ENCODE assay signal across 21 mouse cellular contexts in genomic region chr14:119450471-119450870, GRCm38 (mm10).
A peak's percentile ranks its signal among the peaks of the same experiment; 100 is the strongest.
DNase-seq lines count a peak whose midpoint lies in the region; ATAC-seq and TF ChIP-seq lines count a peak whose summit lies in the region.
"Had no signal": no experiment of that assay in that cellular context is flagged by ENCODE, and none has a peak within 500 bp of the region (broad histone marks: within the 10 kb centered on the region; RNA-seq: fewer than 3 reads in every experiment).

No protein-coding gene starts in this region.

- WGBS in lung, embryonic 14.5 days: 26% methylated on average over 4 of the region's 4 CpGs

- TF ChIP-seq CTCF in lung, embryonic 14.5 days (IDR thresholded peaks at IDR 0.05; ENCODE audit: low read depth): peak; percentile 21; the same call in 1 of the 2 replicates
- no peak for TF ChIP-seq CTCF in MEL (IDR thresholded peaks at IDR 0.05 in 2 of 3, conservative IDR thresholded peaks at IDR 0.05 in 1 of 3; ENCODE audit: control insufficient read depth in 1 of 3, insufficient read depth in 1 of 3, low read depth in 2 of 3, low read length in 3 of 3, poor library complexity in 1 of 3, severe bottlenecking in 1 of 3)

- DNase-seq in lung, embryonic 14.5 days: peak; percentile 38
- DNase-seq in lung, postnatal 10 days: no peak
- DNase-seq in MEL (ENCODE audit: low read depth, low spot score): no peak
- DNase-seq in embryo, embryonic 10 days (ENCODE audit: low spot score): peak; percentile 17
- DNase-seq in mesoderm, embryonic 11.5 days (ENCODE audit: low read depth, low spot score): peak; percentile 13
- no peak for DNase-seq in adrenal gland, adult 18-20 months (ENCODE audit: low spot score in 2 of 2)
- DNase-seq in urinary bladder, postnatal 4 days (ENCODE audit: low spot score in 2 of 2): no peak
- DNase-seq in adipocyte (ENCODE audit: low spot score): no peak
- DNase-seq: cerebellum, adult 2 months; gastrocnemius, postnatal 25 days; heart, postnatal 4 days; kidney, adult 9 months; liver, embryonic 13.5 days; right cerebral cortex, postnatal 14 days; spleen, adult 18-20 months; thymus, postnatal 4 days had no signal

- H3K9ac ChIP-seq in lung, embryonic 14.5 days: no peak overlapping the region
- no peak overlapping the region for H3K9ac ChIP-seq in MEL (ENCODE audit: control insufficient read depth, low read depth, low read length, poor library complexity, severe bottlenecking)
- H3K9ac ChIP-seq: forebrain, embryonic 15.5 days; heart, embryonic 15.5 days; limb, embryonic 12.5 days; liver, embryonic 13.5 days; lung, embryonic 15.5 days had no signal

- no peaks in the 10 kb centered on the region for H3K4me1 ChIP-seq in lung, embryonic 14.5 days (ENCODE audit: insufficient read depth)
- no peaks in the 10 kb centered on the region for H3K4me1 ChIP-seq in MEL (ENCODE audit: control insufficient read depth in 1 of 2, insufficient read depth in 2 of 2, low read length in 2 of 2)
- H3K4me1 ChIP-seq: heart, embryonic 15.5 days; limb, embryonic 12.5 days; liver, embryonic 13.5 days; lung, embryonic 15.5 days had no signal

- no peak for TF ChIP-seq POLR2A in MEL (IDR thresholded peaks at IDR 0.05; ENCODE audit: control insufficient read depth in 1 of 2, insufficient read depth in 1 of 2, low read depth in 1 of 2, low read length in 2 of 2, poor library complexity in 1 of 2)

- ATAC-seq in lung, embryonic 14.5 days (ENCODE audit: insufficient read depth): no peak
- ATAC-seq: forebrain, embryonic 15.5 days; Patski had no signal

- H3K9me3 ChIP-seq in lung, embryonic 14.5 days (ENCODE audit: low read depth, low read length): no peaks in the 10 kb centered on the region
- no peaks in the 10 kb centered on the region for H3K9me3 ChIP-seq in MEL (replicated peaks; ENCODE audit: insufficient read depth, low read length)
- H3K9me3 ChIP-seq: forebrain, embryonic 15.5 days; heart, embryonic 15.5 days; limb, embryonic 12.5 days; liver, embryonic 13.5 days; lung, embryonic 15.5 days had no signal

- no peaks in the 10 kb centered on the region for H3K27me3 ChIP-seq in lung, embryonic 14.5 days (ENCODE audit: insufficient read depth, low read length)
- no peaks in the 10 kb centered on the region for H3K27me3 ChIP-seq in MEL (ENCODE audit: control insufficient read depth in 1 of 2, insufficient read depth in 2 of 2, low read length in 2 of 2)
- H3K27me3 ChIP-seq: forebrain, embryonic 15.5 days; heart, embryonic 15.5 days; limb, embryonic 12.5 days; liver, embryonic 13.5 days; lung, embryonic 15.5 days had no signal

- H3K4me3 ChIP-seq in lung, embryonic 14.5 days (ENCODE audit: low read depth, low read length): no peak overlapping the region
- H3K4me3 ChIP-seq in MEL (ENCODE audit: control insufficient read depth in 1 of 2, insufficient read depth in 1 of 2, low read depth in 2 of 2, low read length in 2 of 2): no peak overlapping the region
- H3K4me3 ChIP-seq: forebrain, embryonic 15.5 days; heart, embryonic 15.5 days; limb, embryonic 12.5 days; liver, embryonic 13.5 days; lung, embryonic 15.5 days had no signal

- H3K79me2 ChIP-seq in MEL (ENCODE audit: control insufficient read depth, insufficient read depth, low read length, poor library complexity): no peaks in the 10 kb centered on the region

- no peaks in the 10 kb centered on the region for H3K36me3 ChIP-seq in lung, embryonic 14.5 days (ENCODE audit: insufficient read depth)
- no peaks in the 10 kb centered on the region for H3K36me3 ChIP-seq in MEL (ENCODE audit: control insufficient read depth in 1 of 2, insufficient read depth in 2 of 2, low read length in 2 of 2)
- H3K36me3 ChIP-seq: forebrain, embryonic 15.5 days; heart, embryonic 15.5 days; limb, embryonic 12.5 days; liver, embryonic 13.5 days; lung, embryonic 15.5 days had no signal

- no peak overlapping the region for H3K4me2 ChIP-seq in lung, embryonic 14.5 days
- H3K4me2 ChIP-seq: forebrain, embryonic 15.5 days; heart, embryonic 15.5 days; limb, embryonic 12.5 days; liver, embryonic 13.5 days; lung, embryonic 15.5 days had no signal

- no peak overlapping the region for H3K27ac ChIP-seq in lung, embryonic 14.5 days (ENCODE audit: low read depth)
- no peak overlapping the region for H3K27ac ChIP-seq in MEL (ENCODE audit: control insufficient read depth, low read depth, low read length)
- H3K27ac ChIP-seq: forebrain, embryonic 15.5 days; heart, embryonic 15.5 days; limb, embryonic 12.5 days; liver, embryonic 13.5 days; lung, embryonic 15.5 days had no signal

- no peak for TF ChIP-seq EP300 in MEL (IDR thresholded peaks at IDR 0.05; ENCODE audit: low read depth in 1 of 2, low read length in 2 of 2)

- no peak for TF ChIP-seq RAD21 in MEL (IDR thresholded peaks at IDR 0.05; ENCODE audit: low read depth, low read length)

TF ChIP-seq in MEL, 35 proteins besides CTCF, POLR2A, EP300 and RAD21:
- TF ChIP-seq USF2 (IDR thresholded peaks at IDR 0.05; ENCODE audit: borderline replicate concordance in 1 of 2, insufficient read depth in 1 of 2, low read depth in 1 of 2, low read length in 2 of 2) (no peak), SMC3 (IDR thresholded peaks at IDR 0.05; ENCODE audit: low read depth, low read length) (0 out of 2 replicates have a peak, but pooled peaks have one; percentile 6)
TF ChIP-seq in MEL: peak in this region for 1.

Comparison
In these comparisons a context has a peak if more than half of its experiments do, and no peak if none do; other contexts are left out.
1. DNase-seq: peak in lung, embryonic 14.5 days (single experiment), embryo, embryonic 10 days (single experiment) and mesoderm, embryonic 11.5 days (single experiment); none in lung, postnatal 10 days (single experiment), MEL (single experiment), adrenal gland, adult 18-20 months (0 of 2), urinary bladder, postnatal 4 days (0 of 2) and adipocyte (single experiment).